Mouse (Mus musculus): Measurements from ENCODE around the gene Setd3. TPM values are rescaled to one million over a fixed set of nuclear protein-coding genes. Genes with fewer than 3 reads are reported as not detected.

Setd3 gene
- polyA plus RNA-seq, 1 experiment from 2014 or later: 53.2 TPM

DNA sequence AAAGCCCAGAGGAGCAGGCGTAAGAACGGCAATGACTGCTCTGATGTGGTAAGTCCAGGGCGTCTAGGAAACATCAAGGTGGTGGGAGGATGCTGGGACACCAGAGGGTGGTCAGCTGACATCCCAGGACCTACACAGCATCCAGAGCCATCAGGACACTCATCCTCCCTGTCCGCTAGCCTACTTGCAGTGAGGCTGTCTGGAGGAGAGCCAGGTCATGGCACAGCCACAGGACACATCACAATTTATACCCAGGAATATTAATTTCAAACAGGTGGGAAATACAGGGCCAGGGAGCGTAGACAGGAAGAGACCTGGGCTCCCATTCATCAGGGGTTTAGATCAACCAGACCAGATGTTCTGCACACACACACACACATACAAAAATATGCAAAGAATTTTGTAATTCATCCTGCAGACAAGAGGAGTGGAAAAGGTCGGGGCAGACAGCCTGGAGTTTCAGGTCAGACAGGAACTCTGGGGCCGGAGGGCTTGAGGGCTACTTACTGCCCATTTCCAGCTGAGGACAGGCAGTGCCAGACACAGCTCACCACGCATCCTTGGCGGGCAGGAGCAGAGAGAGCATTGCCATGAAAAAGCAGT lies 114.6 kb downstream of the Setd3 start:
- Histone ChIP-seq H3K4me2 (ENCODE audit: low read depth, low read length) (no peak overlapping the region), H3K36me3 (ENCODE audit: control insufficient read depth, insufficient read depth) (no peaks in the 10 kb centered on the region), H3K9me3 (replicated peaks; ENCODE audit: control insufficient read depth, low read length) (no peaks in the 10 kb centered on the region), H3K4me3 (ENCODE audit: low read depth, low read length) (no peak overlapping the region), H3K27me3 (ENCODE audit: control insufficient read depth, insufficient read depth, low read depth, low read length) (no peaks in the 10 kb centered on the region), H3K4me1 (ENCODE audit: control insufficient read depth, low read depth, low read length) (no peaks in the 10 kb centered on the region), H3K27ac (ENCODE audit: low read length) (no peak overlapping the region), H3K9ac (ENCODE audit: low read depth, low read length) (no peak overlapping the region)
- ATAC-seq (ENCODE audit: low read depth): no peak
- WGBS (ENCODE audit: insufficient replicate concordance): 59% methylated on average over 9 of the region's 9 CpGs

DNA sequence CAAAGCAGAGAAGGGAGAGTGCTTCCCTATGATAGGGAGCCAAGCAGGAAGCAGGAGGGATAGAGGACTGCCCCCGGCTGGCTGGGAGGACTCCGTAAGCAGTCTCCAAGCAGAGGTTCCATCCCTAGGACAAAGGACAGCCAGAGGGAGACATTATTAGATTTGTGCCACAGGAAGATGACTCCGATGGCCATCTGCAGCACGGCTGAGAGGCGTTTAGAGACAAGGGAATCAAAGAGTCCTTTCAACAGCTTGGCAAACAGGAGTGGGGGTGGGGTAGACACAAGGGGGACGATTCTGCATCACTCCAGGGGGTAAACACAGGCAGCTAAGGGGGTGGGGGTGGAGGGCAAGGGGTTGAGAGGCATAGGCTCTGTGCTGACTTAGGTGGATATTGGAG lies 115.1 kb downstream of the Setd3 start:
- ATAC-seq (ENCODE audit: low read depth): no peak
- Histone ChIP-seq H3K4me2 (ENCODE audit: low read depth, low read length) (no peak overlapping the region), H3K9ac (ENCODE audit: low read depth, low read length) (no peak overlapping the region), H3K27ac (ENCODE audit: low read length) (no peak overlapping the region), H3K4me1 (ENCODE audit: control insufficient read depth, low read depth, low read length) (no peaks in the 10 kb centered on the region), H3K9me3 (replicated peaks; ENCODE audit: control insufficient read depth, low read length) (no peaks in the 10 kb centered on the region), H3K4me3 (ENCODE audit: low read depth, low read length) (no peak overlapping the region), H3K27me3 (ENCODE audit: control insufficient read depth, insufficient read depth, low read depth, low read length) (no peaks in the 10 kb centered on the region), H3K36me3 (ENCODE audit: control insufficient read depth, insufficient read depth) (no peaks in the 10 kb centered on the region)
- 36% methylated on average over 6 of the region's 6 CpGs for WGBS (ENCODE audit: insufficient replicate concordance)

- Histone ChIP-seq H3K9ac (ENCODE audit: low read depth, low read length) (no peak overlapping the region), H3K27ac (ENCODE audit: low read length) (no peak overlapping the region), H3K4me3 (ENCODE audit: low read depth, low read length) (no peak overlapping the region), H3K4me2 (ENCODE audit: low read depth, low read length) (no peak overlapping the region), H3K4me1 (ENCODE audit: control insufficient read depth, low read depth, low read length) (no peaks in the 10 kb centered on the region), H3K36me3 (ENCODE audit: control insufficient read depth, insufficient read depth) (no peaks in the 10 kb centered on the region), H3K9me3 (replicated peaks; ENCODE audit: control insufficient read depth, low read length) (no peaks in the 10 kb centered on the region), H3K27me3 (ENCODE audit: control insufficient read depth, insufficient read depth, low read depth, low read length) (no peaks in the 10 kb centered on the region)
- WGBS (ENCODE audit: insufficient replicate concordance): 68% methylated on average over 5 of the region's 5 CpGs
- ATAC-seq (ENCODE audit: low read depth): no peak
Measured at GRCm38 (mm10) chr12:108062137-108062536, 117.0 kb downstream of the Setd3 start.

DNA sequence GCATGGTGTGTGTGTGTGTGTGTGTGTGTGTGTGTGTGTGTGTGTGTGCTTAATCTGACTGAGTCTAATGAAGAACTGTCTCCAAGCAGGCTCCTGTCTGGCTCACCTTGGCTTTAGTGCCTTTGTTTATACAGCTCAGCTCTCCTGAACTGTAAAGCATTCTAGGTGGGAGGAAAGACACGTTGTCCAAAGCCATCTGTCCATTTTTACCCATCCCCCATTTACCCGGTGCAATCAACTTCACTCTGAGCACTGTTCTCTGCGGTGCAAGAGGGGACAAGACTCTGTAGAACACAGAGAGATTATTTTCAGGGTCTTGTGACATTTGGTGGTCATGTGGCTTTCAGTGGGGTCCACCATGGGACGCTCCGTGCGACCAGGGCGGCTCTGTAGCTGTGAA lies 117.5 kb downstream of the Setd3 start:
- H3K36me3 ChIP-seq (ENCODE audit: control insufficient read depth, insufficient read depth): no peaks in the 10 kb centered on the region
- no peaks in the 10 kb centered on the region for H3K4me1 ChIP-seq (ENCODE audit: control insufficient read depth, low read depth, low read length)
- ATAC-seq (ENCODE audit: low read depth): no peak
- WGBS (ENCODE audit: insufficient replicate concordance): 70% methylated on average over 7 of the region's 7 CpGs
- no peak overlapping the region for H3K4me3 ChIP-seq (ENCODE audit: low read depth, low read length)
- H3K9ac ChIP-seq (ENCODE audit: low read depth, low read length): no peak overlapping the region
- no peaks in the 10 kb centered on the region for H3K9me3 ChIP-seq (replicated peaks; ENCODE audit: control insufficient read depth, low read length)
- H3K27ac ChIP-seq (ENCODE audit: low read length): no peak overlapping the region
- H3K4me2 ChIP-seq (ENCODE audit: low read depth, low read length): no peak overlapping the region
- no peaks in the 10 kb centered on the region for H3K27me3 ChIP-seq (ENCODE audit: control insufficient read depth, insufficient read depth, low read depth, low read length)

Other genes starting within 250 kb of the Setd3 start
- 0.02 and 0.09 TPM in 2 replicates for gene Bcl11b, start 175.7 kb downstream of the Setd3 start, polyA plus RNA-seq (2015; fragmentation: Nextera tagmentation; extraction: Ambion mirVana)
- gene Ccnk, start 265 bp upstream of the Setd3 start, polyA plus RNA-seq (2015; fragmentation: Nextera tagmentation; extraction: Ambion mirVana): 1.4 TPM in 2 replicates
- gene Ccdc85c, start 96.1 kb upstream of the Setd3 start, polyA plus RNA-seq (2015; fragmentation: Nextera tagmentation; extraction: Ambion mirVana): 1.2 and 1.3 TPM in 2 replicates
- gene Hhipl1, start 127.0 kb upstream of the Setd3 start, polyA plus RNA-seq (2015; fragmentation: Nextera tagmentation; extraction: Ambion mirVana): 0.05 TPM in 1 of 2 replicates, not detected in the other
- gene Cyp46a1, start 155.1 kb upstream of the Setd3 start, polyA plus RNA-seq (2015; fragmentation: Nextera tagmentation; extraction: Ambion mirVana): 0.25 TPM in 2 replicates
- gene Eml1, start 191.6 kb upstream of the Setd3 start, polyA plus RNA-seq (2015; fragmentation: Nextera tagmentation; extraction: Ambion mirVana): 6.4 TPM in 2 replicates